Mouse (Mus musculus): Measurements from ENCODE around the gene Fes.

Fes gene

DNA sequence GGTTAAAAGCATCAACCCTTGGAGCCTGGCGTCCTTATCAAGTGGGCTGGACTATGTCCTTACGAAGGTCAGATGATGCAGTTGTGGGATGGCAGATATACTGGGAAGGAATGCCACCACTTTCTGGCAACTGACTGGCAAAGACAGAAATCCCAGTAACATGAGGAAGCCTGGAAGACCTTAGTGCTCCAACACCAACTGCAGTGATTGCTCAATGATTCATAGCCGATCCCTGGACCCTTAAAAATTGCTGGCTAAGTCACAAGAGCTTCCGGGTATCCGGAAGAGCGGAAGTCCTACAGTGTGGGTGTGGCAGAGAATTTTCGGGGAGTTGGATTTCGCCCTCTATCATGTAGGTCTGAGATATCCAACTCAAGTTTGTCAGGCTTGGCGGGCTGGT is 41.6 kb downstream of the Fes start:
- no peak for DNase-seq (ENCODE audit: low read depth, low spot score)

DNA sequence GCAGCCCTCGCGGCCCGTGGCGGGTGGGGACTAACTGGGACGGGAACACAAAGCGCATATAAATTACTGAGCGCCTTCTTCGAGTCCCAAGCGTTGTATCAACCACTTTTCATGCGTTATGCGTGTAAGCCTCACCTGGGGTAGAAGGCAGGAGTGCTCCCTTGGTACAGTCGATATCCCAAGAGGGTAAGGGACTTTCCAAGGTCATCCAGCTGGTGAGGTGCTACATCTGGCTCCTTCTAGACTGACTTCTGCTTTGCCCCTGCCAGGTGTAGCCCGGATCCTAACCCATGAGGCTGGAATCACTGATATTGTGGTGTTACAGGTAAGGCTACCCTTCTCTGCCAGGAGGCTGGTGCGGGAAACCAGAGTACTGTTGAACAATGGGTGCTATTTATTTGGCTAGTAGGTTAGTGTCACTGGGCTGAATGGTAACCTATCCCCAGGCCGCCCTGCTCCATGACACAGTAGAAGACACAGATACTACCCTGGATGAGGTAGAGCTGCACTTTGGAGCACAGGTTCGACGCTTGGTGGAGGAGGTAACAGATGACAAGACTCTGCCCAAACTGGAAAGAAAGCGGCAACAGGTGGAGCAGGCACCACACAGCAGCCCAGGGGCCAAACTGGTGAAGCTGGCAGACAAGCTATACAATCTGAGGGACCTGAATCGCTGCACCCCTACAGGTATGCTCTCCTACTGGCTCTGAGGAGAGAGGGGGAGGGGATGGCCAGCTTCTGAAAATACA is 44.3 kb downstream of the Fes start:
- DNase-seq (ENCODE audit: low read depth, low spot score): no peak

DNA sequence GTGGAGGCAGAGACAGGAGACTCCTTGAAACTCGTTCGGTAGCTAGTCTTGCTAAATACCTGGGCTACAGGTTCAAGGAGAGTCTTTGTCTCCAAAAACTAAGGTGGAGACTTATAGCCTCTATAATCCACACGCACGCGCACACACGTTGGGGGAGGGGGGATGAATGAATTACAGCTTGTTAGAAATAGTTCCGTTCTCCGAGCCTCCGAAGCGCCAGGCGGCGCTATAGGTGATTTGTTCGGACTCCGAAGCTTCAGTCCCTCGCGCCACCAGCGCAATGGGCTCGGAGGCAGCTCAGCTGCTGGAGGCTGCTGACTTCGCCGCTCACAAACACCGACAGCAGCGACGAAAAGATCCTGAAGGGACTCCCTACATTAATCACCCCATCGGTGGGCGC is 44.9 kb downstream of the Fes start, which contains the start of gene Hddc3:
Gene Hddc3 (plus strand): TSS at position 247 of the 400 bp plus-strand sequence.
- peak; percentile 94 for DNase-seq (ENCODE audit: low read depth, low spot score)

GRCm38 (mm10) chr7:80341793-80342192 is 46.0 kb downstream of the Fes start:
- DNase-seq (ENCODE audit: low read depth, low spot score): no peak

GRCm38 (mm10) chr7:80340793-80341192 is 47.0 kb downstream of the Fes start, which contains the start of gene Unc45a:
Gene Unc45a, minus strand, starts transcription at chr7:80341005.
- DNase-seq (ENCODE audit: low read depth, low spot score): peak; percentile 50

- DNase-seq (ENCODE audit: low read depth, low spot score): peak; percentile 97
Measured at GRCm38 (mm10) chr7:80339793-80340628, 47.7 kb downstream of the Fes start.

- no peak for DNase-seq (ENCODE audit: low read depth, low spot score)
Measured at GRCm38 (mm10) chr7:80339371-80339770, 48.4 kb downstream of the Fes start.

- DNase-seq (ENCODE audit: low read depth, low spot score): no peak
Measured at GRCm38 (mm10) chr7:80336932-80337331, 50.8 kb downstream of the Fes start.

GRCm38 (mm10) chr7:80334848-80335247 is 52.9 kb downstream of the Fes start:
- DNase-seq (ENCODE audit: low read depth, low spot score): no peak

DNA sequence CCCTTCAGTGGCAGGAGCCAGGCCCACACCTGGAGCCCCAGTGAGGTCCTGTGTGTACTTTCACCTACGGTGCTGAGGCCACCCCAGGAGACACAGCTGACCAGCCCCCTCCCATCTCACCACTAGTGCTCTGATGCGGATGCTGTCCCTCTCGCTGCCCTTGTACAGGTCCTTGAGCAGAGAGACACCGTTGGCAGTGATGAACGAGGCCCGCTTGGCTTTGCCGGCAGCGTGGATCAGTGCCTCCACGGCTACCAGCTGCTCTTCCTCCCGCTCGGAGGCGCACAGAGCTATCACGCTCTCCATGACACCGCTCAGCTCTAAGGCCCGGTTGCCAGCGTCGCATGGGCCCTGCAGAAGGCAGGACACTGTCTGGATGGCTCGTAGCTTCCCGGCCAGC is 56.3 kb downstream of the Fes start:
- DNase-seq (ENCODE audit: low read depth, low spot score): no peak

DNA sequence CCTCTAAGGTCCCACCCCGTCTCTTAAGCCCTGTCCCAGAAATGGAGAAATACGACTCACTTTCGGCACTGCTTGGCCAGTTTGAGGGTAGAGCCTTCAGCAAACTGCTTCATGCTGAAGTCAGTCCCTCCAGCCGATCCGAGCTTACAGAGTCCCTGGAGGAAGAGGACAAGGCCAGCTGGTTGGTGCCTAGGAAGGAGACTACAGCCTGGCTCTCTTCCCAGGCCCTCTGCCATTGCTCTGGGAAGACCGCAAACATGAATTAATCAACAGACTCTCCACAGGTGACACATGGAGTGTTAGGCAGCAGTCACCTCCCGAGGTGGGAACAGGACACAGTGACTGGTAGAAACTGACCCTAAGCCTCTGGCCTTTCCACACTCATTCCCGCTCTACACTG is 57.5 kb downstream of the Fes start:
- no peak for DNase-seq (ENCODE audit: low read depth, low spot score)
